Mouse (Mus musculus) stomach, embryonic 16.5 days (tissue): ENCODE measurements around the gene Col6a5. TPM values are rescaled to one million over a fixed set of nuclear protein-coding genes. Genes with fewer than 3 reads are reported as not detected.
A peak's percentile ranks its signal among the peaks of the same experiment; 100 is the strongest.

Experiments
- ATAC-seq: fragments of 200-750 bp; cut with Nextera tagmentation; 2 replicates; pipeline ENCODE4 v1.8.0; 2017; ENCODE audit warnings: moderate number of reproducible peaks, moderate TSS enrichment; ENCODE audit not compliant: insufficient read depth, low FRiP score
- H3K27ac ChIP-seq: fragments of 300-500 bp; sonication (generic); 2 replicates; pipeline ENCODE4 v1.5.1; 2014; ENCODE audit warnings: low read length
- H3K27me3 ChIP-seq: fragments of 300-500 bp; sonication (generic); 2 replicates; pipeline ENCODE4 v1.6.1; 2014; ENCODE audit warnings: low read length, control low read depth, mixed read lengths; ENCODE audit not compliant: control insufficient read depth, insufficient read depth
- H3K36me3 ChIP-seq: fragments of 300-500 bp; sonication (generic); 2 replicates; pipeline ENCODE4 v1.6.1; 2014; ENCODE audit warnings: low read length; ENCODE audit not compliant: control insufficient read depth, insufficient read depth
- H3K4me1 ChIP-seq: fragments of 300-500 bp; sonication (generic); 2 replicates; pipeline ENCODE4 v1.6.1; 2014; ENCODE audit warnings: low read length, control low read depth, mixed read lengths; ENCODE audit not compliant: control insufficient read depth, insufficient read depth
- H3K4me2 ChIP-seq: fragments of 300-500 bp; sonication (generic); 2 replicates; pipeline ENCODE4 v1.6.1; 2014; ENCODE audit warnings: low read depth, low read length, mixed read lengths
- H3K4me3 ChIP-seq: fragments of 300-500 bp; sonication (generic); replicated peaks from 2 replicates; pipeline ENCODE4 v1.5.1; 2014; ENCODE audit warnings: mild to moderate bottlenecking, low read length
- H3K9ac ChIP-seq: fragments of 300-500 bp; sonication (generic); 2 replicates; pipeline ENCODE4 v1.6.1; 2014; ENCODE audit warnings: low read length
- H3K9me3 ChIP-seq: fragments of 300-500 bp; sonication (generic); replicated peaks from 2 replicates; pipeline ENCODE4 v1.6.1; 2016; ENCODE audit warnings: low read length, control low read depth; ENCODE audit not compliant: control insufficient read depth
- WGBS: fragments of 180-500 bp; shearing (Covaris S2); extraction: QIAGEN DNeasy Blood & Tissue Kit; methylation state at CpG from one replicate; pipeline ENCODE4 v1.1.7; 2014; 5-methylcytosine and 5-hydroxymethylcytosine counted together
- polyA plus RNA-seq: library from polyadenylated mRNA; unstranded; fragments of >200 nt; fragmentation: Nextera tagmentation; extraction: Ambion mirVana; gene quantifications from 2 replicates; pipeline ENCODE4 v1.2.1, GENCODE M21; 2015

Gene Col6a5
- polyA plus RNA-seq, 1 experiment from 2014 or later, result 8.1 TPM

DNA sequence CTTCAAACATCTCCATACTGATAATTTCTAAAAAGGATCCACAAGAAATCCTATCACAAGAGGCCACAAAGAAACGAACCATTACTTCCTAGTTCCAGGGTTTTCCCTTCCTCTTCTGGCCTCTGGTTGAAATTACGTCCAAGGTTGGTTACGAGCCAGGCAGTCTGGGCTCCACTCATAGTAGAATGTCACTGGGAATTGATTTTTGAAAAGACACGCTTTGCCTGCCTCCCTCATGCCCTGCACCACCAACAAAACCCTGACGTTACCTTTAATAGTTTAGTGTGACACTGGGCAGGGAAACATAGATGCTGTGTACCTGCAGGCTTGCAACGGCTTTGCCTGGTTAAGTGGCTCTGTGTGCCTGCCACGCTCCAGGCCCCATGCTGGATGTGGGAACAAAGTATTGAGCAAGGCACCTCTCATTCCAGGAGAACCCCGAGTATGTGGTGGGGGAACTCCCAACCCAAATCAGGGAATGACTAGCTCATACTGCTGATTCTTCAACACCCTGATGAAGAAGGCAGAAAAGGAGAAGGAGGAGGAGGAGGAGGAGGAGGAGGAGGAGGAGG is 133.3 kb downstream of the Col6a5 start:
- Histone ChIP-seq H3K4me1 (peaks cover 6% of the 10 kb centered on the region), H3K9me3 (no peaks in the 10 kb centered on the region), H3K27ac (no peak overlapping the region), H3K4me2 (peak overlapping the region; percentile 54), H3K27me3 (no peaks in the 10 kb centered on the region), H3K36me3 (no peaks in the 10 kb centered on the region), H3K4me3 (no peak overlapping the region), H3K9ac (no peak overlapping the region)
- no peak for ATAC-seq
- WGBS, result 55% methylated on average over 8 of the region's 8 CpGs

DNA sequence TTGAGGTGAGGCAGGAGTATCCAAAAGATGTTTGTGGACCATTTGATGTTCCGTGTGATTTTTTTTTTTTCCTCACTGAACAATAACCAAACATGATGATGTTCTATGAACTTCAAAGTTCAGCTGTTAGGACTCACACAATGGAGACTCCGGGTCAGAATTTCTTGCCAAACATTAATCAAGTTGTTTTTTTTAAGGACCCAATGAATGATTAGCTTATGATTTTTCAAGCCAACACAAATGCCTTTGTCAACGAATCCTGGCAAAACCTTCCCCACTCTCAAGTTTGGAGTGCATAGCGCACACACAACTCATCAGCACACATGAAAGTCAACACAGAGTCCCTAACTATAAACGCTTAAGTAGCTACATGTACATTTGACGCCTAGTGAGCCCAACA is 139.7 kb downstream of the Col6a5 start:
- no peak overlapping the region for H3K9ac ChIP-seq
- no peak for ATAC-seq
- H3K4me2 ChIP-seq, result no peak overlapping the region
- H3K27ac ChIP-seq, result no peak overlapping the region
- 74% methylated on average over 6 of the region's 6 CpGs for WGBS
- H3K9me3 ChIP-seq, result no peaks in the 10 kb centered on the region
- no peaks in the 10 kb centered on the region for H3K4me1 ChIP-seq
- no peak overlapping the region for H3K4me3 ChIP-seq
- no peaks in the 10 kb centered on the region for H3K36me3 ChIP-seq
- H3K27me3 ChIP-seq, result no peaks in the 10 kb centered on the region

DNA sequence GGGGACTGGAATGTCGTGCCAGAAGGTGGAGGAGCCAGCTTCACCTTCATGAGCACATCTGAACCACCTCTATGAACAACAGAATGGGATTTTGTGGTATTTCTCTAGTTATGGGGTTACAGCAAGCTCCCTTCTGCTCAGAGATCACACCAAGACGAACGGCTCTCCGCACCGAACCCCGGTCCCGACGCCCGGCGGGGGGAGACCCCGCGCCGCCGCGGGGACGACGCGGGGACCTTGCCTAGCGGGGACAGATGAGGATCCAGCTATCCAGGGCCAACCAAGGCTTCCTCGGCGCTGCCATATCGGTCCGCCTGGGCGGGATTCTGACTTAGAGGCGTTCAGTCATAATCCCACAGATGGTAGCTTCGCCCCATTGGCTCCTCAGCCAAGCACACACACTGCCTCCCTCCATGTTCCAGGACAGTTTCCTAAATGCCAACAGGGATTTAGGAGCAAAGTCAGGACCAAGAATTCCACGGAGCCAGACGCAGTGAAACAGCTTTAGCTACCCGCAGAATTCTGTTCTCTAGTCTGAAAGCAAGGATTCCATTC is 141.2 kb downstream of the Col6a5 start:
- WGBS, result 69% methylated on average over 29 of the region's 29 CpGs
- no peaks in the 10 kb centered on the region for H3K9me3 ChIP-seq
- H3K27ac ChIP-seq, result no peak overlapping the region
- H3K4me3 ChIP-seq, result no peak overlapping the region
- no peak for ATAC-seq
- H3K9ac ChIP-seq, result no peak overlapping the region
- H3K36me3 ChIP-seq, result no peaks in the 10 kb centered on the region
- H3K4me2 ChIP-seq, result no peak overlapping the region
- H3K4me1 ChIP-seq, result no peaks in the 10 kb centered on the region
- H3K27me3 ChIP-seq, result no peaks in the 10 kb centered on the region

DNA sequence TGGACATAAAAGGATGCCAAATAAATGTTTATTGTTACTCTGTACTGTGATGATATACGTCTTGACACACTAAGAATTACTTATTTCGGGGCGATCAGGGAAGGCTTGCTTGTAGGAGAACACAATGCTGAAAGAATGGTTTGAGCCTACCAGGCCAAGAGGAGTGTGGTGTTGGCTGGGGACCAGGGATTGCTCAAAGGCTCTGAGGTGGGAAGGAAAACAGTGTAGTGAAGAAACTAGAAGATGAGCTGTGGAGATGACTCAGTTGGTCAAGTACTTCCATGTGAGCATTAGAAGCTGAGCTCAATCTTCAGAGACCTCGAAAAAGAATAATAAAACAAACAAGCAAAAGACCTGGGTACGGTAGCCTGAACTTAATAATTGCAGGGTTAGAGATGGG is 146.0 kb downstream of the Col6a5 start:
- 83% methylated on average over 5 of the region's 5 CpGs for WGBS

DNA sequence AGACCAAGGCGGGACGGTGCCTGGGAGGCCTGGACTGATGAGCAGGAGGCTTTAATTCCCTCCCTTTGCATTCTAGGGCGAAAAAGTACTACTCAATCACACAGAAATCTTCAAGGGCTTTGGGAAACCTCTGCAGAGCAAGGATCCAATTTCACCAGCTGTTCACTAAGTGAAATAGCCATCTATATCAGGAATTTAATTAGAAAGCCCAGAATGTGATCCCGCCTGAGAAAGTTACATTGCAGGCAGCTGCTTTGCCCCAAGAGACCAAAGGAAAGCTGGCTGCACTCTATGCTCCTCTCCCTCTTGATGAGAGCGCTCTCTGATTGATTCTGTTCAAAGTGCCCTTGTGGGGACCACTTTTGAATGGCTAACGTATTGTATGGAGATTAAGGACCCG is 149.0 kb downstream of the Col6a5 start:
- H3K9me3 ChIP-seq, result no peaks in the 10 kb centered on the region
- no peak overlapping the region for H3K9ac ChIP-seq
- no peaks in the 10 kb centered on the region for H3K36me3 ChIP-seq
- WGBS, result 52% methylated on average over 7 of the region's 7 CpGs
- no peak overlapping the region for H3K27ac ChIP-seq
- ATAC-seq, result no peak
- H3K4me3 ChIP-seq, result no peak overlapping the region
- H3K4me1 ChIP-seq, result no peaks in the 10 kb centered on the region
- H3K4me2 ChIP-seq, result no peak overlapping the region
- no peaks in the 10 kb centered on the region for H3K27me3 ChIP-seq

More for the DNA sequence above, 146.0 kb downstream of the Col6a5 start:
- H3K27me3 ChIP-seq, result no peaks in the 10 kb centered on the region
- no peaks in the 10 kb centered on the region for H3K9me3 ChIP-seq
- no peak overlapping the region for H3K27ac ChIP-seq
- no peaks in the 10 kb centered on the region for H3K4me1 ChIP-seq
- no peak for ATAC-seq
- no peaks in the 10 kb centered on the region for H3K36me3 ChIP-seq
- no peak overlapping the region for H3K4me3 ChIP-seq
- H3K9ac ChIP-seq, result no peak overlapping the region
- H3K4me2 ChIP-seq, result no peak overlapping the region

DNA sequence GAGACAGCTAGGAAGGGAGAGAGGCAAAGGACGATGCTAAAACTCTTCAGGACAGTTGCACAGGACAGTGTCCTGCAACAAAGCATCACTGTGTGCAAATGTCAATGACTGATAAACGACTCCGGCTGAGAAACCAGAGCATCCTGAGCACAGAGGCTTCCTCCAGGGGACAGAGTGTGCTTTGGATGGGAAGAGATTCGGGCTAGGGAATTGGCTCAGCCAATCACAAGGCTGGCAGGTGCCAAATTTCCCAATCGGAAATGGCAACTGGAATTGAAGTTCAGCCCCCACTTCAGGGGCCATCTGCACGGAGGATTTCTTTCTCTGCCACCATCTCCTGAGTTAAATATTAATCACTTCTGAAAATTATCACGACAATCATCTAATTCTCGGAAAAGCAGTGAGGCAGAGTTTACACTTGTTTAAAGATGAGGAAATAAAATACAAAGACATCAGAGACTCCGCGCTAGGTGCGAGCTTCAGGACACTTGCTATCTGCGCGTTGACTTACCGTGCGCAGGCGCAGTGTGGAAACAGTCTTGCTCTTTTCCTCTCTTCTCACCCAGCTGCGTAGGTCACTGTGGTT is 151.4 kb downstream of the Col6a5 start:
- Histone ChIP-seq H3K36me3 (no peaks in the 10 kb centered on the region), H3K9ac (no peak overlapping the region), H3K27ac (no peak overlapping the region), H3K4me1 (no peaks in the 10 kb centered on the region), H3K9me3 (no peaks in the 10 kb centered on the region), H3K4me2 (no peak overlapping the region), H3K4me3 (no peak overlapping the region), H3K27me3 (no peaks in the 10 kb centered on the region)
- ATAC-seq, result no peak
- 71% methylated on average over 17 of the region's 17 CpGs for WGBS

Other genes starting within 250 kb of the Col6a5 start
- gene Col6a6, start 132.5 kb downstream of the Col6a5 start, polyA plus RNA-seq, result 2.4 and 3.1 TPM in 2 replicates
- 46.3 and 53.3 TPM in 2 replicates for gene Col6a4, start 136.1 kb upstream of the Col6a5 start, polyA plus RNA-seq
- 3.1 and 3.5 TPM in 2 replicates for gene Glyctk, start 197.5 kb upstream of the Col6a5 start, polyA plus RNA-seq
- gene Wdr82, start 210.3 kb upstream of the Col6a5 start, polyA plus RNA-seq, result 16.1 TPM in 2 replicates
- gene Ppm1m, start 239.1 kb upstream of the Col6a5 start, polyA plus RNA-seq, result 35.1 and 36.0 TPM in 2 replicates
- 54.9 and 57.8 TPM in 2 replicates for gene Twf2, start 242.5 kb upstream of the Col6a5 start, polyA plus RNA-seq